14 mouse cellular contexts compared by ENCODE assay signal in the genomic region with DNA sequence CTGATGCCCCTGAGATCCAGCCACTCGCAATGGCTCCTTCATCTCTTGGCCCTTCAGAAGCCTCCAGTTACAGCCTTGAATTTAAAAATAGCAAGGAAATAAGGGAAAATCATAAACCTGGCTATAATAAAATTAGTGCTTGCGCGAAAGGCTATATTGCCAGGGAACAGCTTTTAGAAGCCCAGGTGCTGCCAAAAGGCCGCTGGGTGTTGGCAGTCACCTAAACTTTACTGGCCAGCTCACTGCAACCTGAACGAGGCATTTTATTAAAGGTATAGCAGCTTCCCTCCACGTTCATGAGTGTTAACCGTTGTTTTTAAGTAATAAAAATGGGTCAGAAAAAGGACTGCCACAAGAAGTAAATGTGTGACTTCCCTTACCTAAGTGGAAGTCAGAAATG.
DNase-seq lines count a peak whose midpoint lies in the region; ATAC-seq and TF ChIP-seq lines count a peak whose summit lies in the region.
"Had no signal": no experiment of that assay in that cellular context is flagged by ENCODE, and none has a peak within 500 bp of the region (broad histone marks: within the 10 kb centered on the region; RNA-seq: fewer than 3 reads in every experiment).

No protein-coding gene starts in this region.

- H3K4me3 ChIP-seq in forebrain, embryonic 15.5 days: no peak overlapping the region
- H3K4me3 ChIP-seq in forebrain, postnatal 0 days (ENCODE audit: low read depth, low read length): no peak overlapping the region
- H3K4me3 ChIP-seq in kidney, embryonic 16.5 days (ENCODE audit: low read length): no peak overlapping the region
- no peak overlapping the region for H3K4me3 ChIP-seq in kidney, adult 2 months (ENCODE audit: insufficient read depth, low read depth, low read length)
- no peak overlapping the region for H3K4me3 ChIP-seq in midbrain, embryonic 16.5 days (ENCODE audit: low read depth, low read length)
- H3K4me3 ChIP-seq: midbrain, embryonic 12.5 days had no signal

- H3K4me1 ChIP-seq in forebrain, embryonic 15.5 days: peaks cover 56% of the 10 kb centered on the region
- H3K4me1 ChIP-seq in forebrain, postnatal 0 days (ENCODE audit: insufficient read depth): peaks cover 26% of the 10 kb centered on the region
- H3K4me1 ChIP-seq in kidney, embryonic 16.5 days (ENCODE audit: insufficient read depth, low read length): peaks cover 34% of the 10 kb centered on the region
- peaks cover 12% of the 10 kb centered on the region for H3K4me1 ChIP-seq in kidney, adult 2 months (ENCODE audit: control insufficient read depth, insufficient read depth, low read length)
- peaks cover 43% of the 10 kb centered on the region for H3K4me1 ChIP-seq in midbrain, embryonic 16.5 days (ENCODE audit: control insufficient read depth, insufficient read depth, low read length)

- no peak for TF ChIP-seq CTCF in forebrain, postnatal 0 days (IDR thresholded peaks at IDR 0.05; ENCODE audit: low read depth)
- no peak for TF ChIP-seq CTCF in kidney, adult 2 months (conservative IDR thresholded peaks at IDR 0.05; ENCODE audit: insufficient read depth, insufficient read length, low read depth, low read length)

- H3K27ac ChIP-seq in forebrain, embryonic 15.5 days (replicated peaks): peak overlapping the region; percentile 81
- H3K27ac ChIP-seq in forebrain, postnatal 0 days (ENCODE audit: low read depth, low read length): no peak overlapping the region
- H3K27ac ChIP-seq in kidney, embryonic 16.5 days (ENCODE audit: low read length): peak overlapping the region; percentile 22; the same call in 1 of the 2 replicates
- no peak overlapping the region for H3K27ac ChIP-seq in kidney, adult 2 months (ENCODE audit: insufficient read depth, low read depth, low read length)
- H3K27ac ChIP-seq in midbrain, embryonic 16.5 days (ENCODE audit: low read length): peak overlapping the region; percentile 66

- ATAC-seq in forebrain, embryonic 15.5 days (replicated peaks): no peak
- ATAC-seq in forebrain, postnatal 0 days: no peak
- no peak for ATAC-seq in kidney, embryonic 16.5 days (ENCODE audit: low FRiP score, low TSS enrichment)
- ATAC-seq in midbrain, embryonic 16.5 days: no peak

- WGBS in forebrain, embryonic 15.5 days: 53% methylated on average over 7 of the region's 7 CpGs
- WGBS in forebrain, postnatal 0 days: 54% methylated on average over 7 of the region's 7 CpGs
- WGBS in kidney, embryonic 16.5 days: 64% methylated on average over 7 of the region's 7 CpGs
- WGBS in kidney, adult 2 months: 75% methylated on average over 7 of the region's 7 CpGs
- WGBS in midbrain, embryonic 16.5 days: 76% methylated on average over 7 of the region's 7 CpGs

- no peak overlapping the region for H3K4me2 ChIP-seq in forebrain, embryonic 15.5 days (replicated peaks)
- H3K4me2 ChIP-seq in forebrain, postnatal 0 days (ENCODE audit: low read depth): no peak overlapping the region
- no peak overlapping the region for H3K4me2 ChIP-seq in kidney, embryonic 16.5 days (replicated peaks; ENCODE audit: low read depth, low read length)
- H3K4me2 ChIP-seq in midbrain, embryonic 16.5 days (ENCODE audit: low read length): no peak overlapping the region
- H3K4me2 ChIP-seq: lung, embryonic 14.5 days; midbrain, embryonic 12.5 days had no signal

- H3K36me3 ChIP-seq in forebrain, embryonic 15.5 days: no peaks in the 10 kb centered on the region; the same call in 1 of the 2 replicates
- H3K36me3 ChIP-seq in forebrain, postnatal 0 days (ENCODE audit: insufficient read depth): peaks cover 8% of the 10 kb centered on the region; the same call in 1 of the 2 replicates
- no peaks in the 10 kb centered on the region for H3K36me3 ChIP-seq in kidney, embryonic 16.5 days (ENCODE audit: insufficient read depth, low read length)
- no peaks in the 10 kb centered on the region for H3K36me3 ChIP-seq in kidney, adult 2 months (ENCODE audit: control insufficient read depth, insufficient read depth, low read length)
- no peaks in the 10 kb centered on the region for H3K36me3 ChIP-seq in midbrain, embryonic 16.5 days (ENCODE audit: control insufficient read depth, insufficient read depth, low read length)
- H3K36me3 ChIP-seq: G1E; midbrain, embryonic 12.5 days had no signal

- DNase-seq in forebrain, postnatal 0 days: no peak
- DNase-seq in kidney, adult 2 months: no peak
- peak; percentile 80 to 87 for DNase-seq in cerebellum, postnatal 14 days
- no peak for DNase-seq in B cell, adult 2 months
- DNase-seq in embryo, embryonic 9.5 days (ENCODE audit: extremely low spot score): no peak
- DNase-seq: kidney, postnatal 14 days; lung, embryonic 14.5 days; right cerebral cortex, postnatal 25 days; thymus, postnatal 25 days had no signal

- TF ChIP-seq POLR2A in kidney, adult 2 months (IDR thresholded peaks at IDR 0.05; ENCODE audit: low read depth, low read length): no peak

- H3K27me3 ChIP-seq in forebrain, embryonic 15.5 days: no peaks in the 10 kb centered on the region
- no peaks in the 10 kb centered on the region for H3K27me3 ChIP-seq in forebrain, postnatal 0 days (ENCODE audit: insufficient read depth, low read length)
- no peaks in the 10 kb centered on the region for H3K27me3 ChIP-seq in kidney, embryonic 16.5 days (ENCODE audit: insufficient read depth, low read length)
- no peaks in the 10 kb centered on the region for H3K27me3 ChIP-seq in kidney, adult 2 months (replicated peaks; ENCODE audit: control insufficient read depth, insufficient read depth, low read length)
- H3K27me3 ChIP-seq in midbrain, embryonic 16.5 days (ENCODE audit: control insufficient read depth, insufficient read depth, low read depth, low read length): no peaks in the 10 kb centered on the region

- H3K9me3 ChIP-seq in forebrain, embryonic 15.5 days: no peaks in the 10 kb centered on the region
- no peaks in the 10 kb centered on the region for H3K9me3 ChIP-seq in forebrain, postnatal 0 days (ENCODE audit: low read length)
- no peaks in the 10 kb centered on the region for H3K9me3 ChIP-seq in kidney, embryonic 16.5 days (ENCODE audit: low read length)
- no peaks in the 10 kb centered on the region for H3K9me3 ChIP-seq in midbrain, embryonic 16.5 days (replicated peaks; ENCODE audit: control insufficient read depth, low read length, poor library complexity, severe bottlenecking)
- H3K9me3 ChIP-seq: G1E; midbrain, embryonic 12.5 days had no signal

- H3K9ac ChIP-seq in forebrain, embryonic 15.5 days (replicated peaks): no peak overlapping the region
- H3K9ac ChIP-seq in forebrain, postnatal 0 days: no peak overlapping the region
- H3K9ac ChIP-seq in kidney, embryonic 16.5 days (replicated peaks; ENCODE audit: low read length): no peak overlapping the region
- H3K9ac ChIP-seq in midbrain, embryonic 16.5 days (ENCODE audit: low read depth, low read length): no peak overlapping the region
- H3K9ac ChIP-seq: lung, embryonic 14.5 days; midbrain, embryonic 12.5 days had no signal

Comparison
In these comparisons a context has a peak if more than half of its experiments do, and no peak if none do; other contexts are left out.
1. H3K27ac ChIP-seq: peak in forebrain, embryonic 15.5 days (single experiment), kidney, embryonic 16.5 days (single experiment) and midbrain, embryonic 16.5 days (single experiment); none in forebrain, postnatal 0 days (single experiment) and kidney, adult 2 months (single experiment).
2. DNase-seq: peak in cerebellum, postnatal 14 days (2 of 2); none in forebrain, postnatal 0 days (single experiment), kidney, adult 2 months (single experiment), B cell, adult 2 months (0 of 2) and embryo, embryonic 9.5 days (single experiment).